Comparison of ENCODE assay signal across 19 mouse cellular contexts in the genomic region with DNA sequence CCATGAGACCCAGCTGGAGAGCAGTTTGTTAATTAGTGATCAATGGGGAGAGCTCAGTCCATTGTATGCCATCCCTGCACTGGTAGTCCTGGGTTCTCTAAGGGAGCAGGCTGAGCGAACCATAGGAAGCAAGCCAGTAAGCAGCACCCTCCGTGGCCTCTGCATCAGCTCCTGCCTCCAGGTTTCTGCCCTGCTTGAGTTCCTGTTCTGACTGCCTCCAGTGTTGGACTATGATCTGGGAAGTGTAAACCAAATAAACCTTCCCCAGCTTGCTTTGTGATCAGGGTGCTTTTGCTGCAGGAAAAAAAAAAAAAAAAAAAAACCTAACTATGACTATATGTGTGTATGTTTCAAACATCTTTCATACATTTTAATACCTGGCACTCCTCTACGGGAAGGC. TPM values are rescaled to one million over a fixed set of nuclear protein-coding genes. Genes with fewer than 3 reads are reported as not detected.
DNase-seq lines count a peak whose midpoint lies in the region; ATAC-seq and TF ChIP-seq lines count a peak whose summit lies in the region.
"Had no signal": no experiment of that assay in that cellular context is flagged by ENCODE, and none has a peak within 500 bp of the region (broad histone marks: within the 10 kb centered on the region; RNA-seq: fewer than 3 reads in every experiment).

No protein-coding gene starts in this region.

- ATAC-seq in intestine, postnatal 0 days = peak; percentile 74
- ATAC-seq in stomach, postnatal 0 days (ENCODE audit: low FRiP score, low TSS enrichment) = peak; percentile 84
- ATAC-seq: forebrain, embryonic 16.5 days had no signal

- H3K27me3 ChIP-seq in heart, embryonic 10.5 days (ENCODE audit: insufficient read depth, poor library complexity, severe bottlenecking) = no peaks in the 10 kb centered on the region
- H3K27me3 ChIP-seq in intestine, postnatal 0 days (replicated peaks; ENCODE audit: control insufficient read depth, insufficient read depth, low read length) = no peaks in the 10 kb centered on the region
- H3K27me3 ChIP-seq in stomach, postnatal 0 days (ENCODE audit: control insufficient read depth, insufficient read depth, low read length) = no peaks in the 10 kb centered on the region
- no peaks in the 10 kb centered on the region for H3K27me3 ChIP-seq in hindbrain, embryonic 10.5 days (ENCODE audit: insufficient read depth, poor library complexity, severe bottlenecking)
- H3K27me3 ChIP-seq: embryonic facial prominence, embryonic 13.5 days; forebrain, embryonic 12.5 days; hindbrain, embryonic 13.5 days had no signal

- H3K4me2 ChIP-seq in intestine, postnatal 0 days (replicated peaks; ENCODE audit: low read depth) = no peak overlapping the region
- H3K4me2 ChIP-seq in stomach, postnatal 0 days (replicated peaks; ENCODE audit: low read depth) = no peak overlapping the region
- H3K4me2 ChIP-seq: embryonic facial prominence, embryonic 13.5 days; forebrain, embryonic 12.5 days; hindbrain, embryonic 13.5 days had no signal

- peak; percentile 36 for DNase-seq in heart, embryonic 10.5 days (ENCODE audit: low spot score)
- no peak for DNase-seq in heart, adult 9 months (ENCODE audit: low spot score in 2 of 2)
- peak; percentile 39 for DNase-seq in stomach, postnatal 0 days (ENCODE audit: low spot score)
- DNase-seq in hindbrain, embryonic 10.5 days (ENCODE audit: low spot score) = no peak
- no peak for DNase-seq in cerebellum, postnatal 36 days
- DNase-seq: adrenal gland, postnatal 10 days; cerebellum, adult 11-12 months; cerebellum, adult 9-10 months; cerebellum, postnatal 25 days; gastrocnemius, postnatal 10 days; heart, adult 2 months; heart, postnatal 10 days; heart, postnatal 4 days had no signal

- no peak overlapping the region for H3K27ac ChIP-seq in heart, embryonic 10.5 days
- peak overlapping the region; percentile 52; the same call in 1 of the 2 replicates for H3K27ac ChIP-seq in bone marrow macrophage, adult 2 months (ENCODE audit: insufficient read depth, low read depth, low read length)
- H3K27ac ChIP-seq in intestine, postnatal 0 days (ENCODE audit: low read depth, low read length) = no peak overlapping the region
- H3K27ac ChIP-seq in stomach, postnatal 0 days (replicated peaks) = no peak overlapping the region
- H3K27ac ChIP-seq in hindbrain, embryonic 10.5 days = no peak overlapping the region
- H3K27ac ChIP-seq: embryonic facial prominence, embryonic 13.5 days; forebrain, embryonic 12.5 days; heart, adult 2 months; hindbrain, embryonic 13.5 days had no signal

- no peak overlapping the region for H3K4me3 ChIP-seq in heart, embryonic 10.5 days
- no peak overlapping the region for H3K4me3 ChIP-seq in bone marrow macrophage, adult 2 months (ENCODE audit: insufficient read depth, low read length)
- no peak overlapping the region for H3K4me3 ChIP-seq in intestine, postnatal 0 days (ENCODE audit: low read depth, low read length)
- no peak overlapping the region for H3K4me3 ChIP-seq in stomach, postnatal 0 days (ENCODE audit: low read depth, low read length)
- H3K4me3 ChIP-seq in hindbrain, embryonic 10.5 days = no peak overlapping the region
- H3K4me3 ChIP-seq: embryonic facial prominence, embryonic 13.5 days; forebrain, embryonic 12.5 days; heart, adult 2 months; hindbrain, embryonic 13.5 days had no signal

- TF ChIP-seq EP300 in stomach, postnatal 0 days (optimal IDR thresholded peaks at IDR 0.05) = no peak

- WGBS in heart, embryonic 10.5 days = 77% methylated on average over 3 of the region's 3 CpGs
- 52% methylated on average over 3 of the region's 3 CpGs for WGBS in intestine, postnatal 0 days
- 68% methylated on average over 3 of the region's 3 CpGs for WGBS in stomach, postnatal 0 days
- WGBS in hindbrain, embryonic 10.5 days = 61% methylated on average over 3 of the region's 3 CpGs

- H3K4me1 ChIP-seq in heart, embryonic 10.5 days = no peaks in the 10 kb centered on the region
- peaks cover 27% of the 10 kb centered on the region for H3K4me1 ChIP-seq in bone marrow macrophage, adult 2 months (ENCODE audit: control insufficient read depth, insufficient read depth, low read length)
- H3K4me1 ChIP-seq in intestine, postnatal 0 days (replicated peaks; ENCODE audit: control insufficient read depth, insufficient read depth, low read length) = no peaks in the 10 kb centered on the region
- H3K4me1 ChIP-seq in stomach, postnatal 0 days (replicated peaks; ENCODE audit: control insufficient read depth, insufficient read depth) = no peaks in the 10 kb centered on the region
- H3K4me1 ChIP-seq in hindbrain, embryonic 10.5 days (replicated peaks) = no peaks in the 10 kb centered on the region
- H3K4me1 ChIP-seq: forebrain, embryonic 12.5 days; hindbrain, embryonic 13.5 days had no signal

- H3K36me3 ChIP-seq in heart, embryonic 10.5 days = no peaks in the 10 kb centered on the region
- no peaks in the 10 kb centered on the region for H3K36me3 ChIP-seq in intestine, postnatal 0 days (ENCODE audit: control insufficient read depth, insufficient read depth)
- no peaks in the 10 kb centered on the region for H3K36me3 ChIP-seq in stomach, postnatal 0 days (ENCODE audit: control insufficient read depth, insufficient read depth, low read length)
- no peaks in the 10 kb centered on the region for H3K36me3 ChIP-seq in hindbrain, embryonic 10.5 days
- H3K36me3 ChIP-seq: embryonic facial prominence, embryonic 13.5 days; forebrain, embryonic 12.5 days; hindbrain, embryonic 13.5 days had no signal

- H3K9ac ChIP-seq in intestine, postnatal 0 days (ENCODE audit: low read depth, low read length) = no peak overlapping the region
- H3K9ac ChIP-seq in stomach, postnatal 0 days (ENCODE audit: low read length) = no peak overlapping the region
- H3K9ac ChIP-seq: embryonic facial prominence, embryonic 13.5 days; forebrain, embryonic 12.5 days; hindbrain, embryonic 13.5 days had no signal

- no peak for TF ChIP-seq POLR2A in bone marrow macrophage, adult 2 months (IDR thresholded peaks at IDR 0.05; ENCODE audit: borderline replicate concordance, low read depth, low read length)

- H3K9me3 ChIP-seq in heart, embryonic 10.5 days = no peaks in the 10 kb centered on the region
- H3K9me3 ChIP-seq in intestine, postnatal 0 days (ENCODE audit: control insufficient read depth) = no peaks in the 10 kb centered on the region
- no peaks in the 10 kb centered on the region for H3K9me3 ChIP-seq in stomach, postnatal 0 days (ENCODE audit: control insufficient read depth, low read length)
- H3K9me3 ChIP-seq in hindbrain, embryonic 10.5 days = no peaks in the 10 kb centered on the region
- H3K9me3 ChIP-seq: embryonic facial prominence, embryonic 13.5 days; forebrain, embryonic 12.5 days; hindbrain, embryonic 13.5 days had no signal

- no peak for TF ChIP-seq CTCF in bone marrow macrophage, adult 2 months (IDR thresholded peaks at IDR 0.05; ENCODE audit: low read depth, low read length)
- TF ChIP-seq CTCF in intestine, postnatal 0 days (IDR thresholded peaks at IDR 0.05; ENCODE audit: low read depth) = no peak
- TF ChIP-seq CTCF in stomach, postnatal 0 days (IDR thresholded peaks at IDR 0.05; ENCODE audit: low read depth) = no peak

RNA-seq across cellular contexts. Expression of a gene that starts 10.4 kb away (rescaled TPM):
- polyA plus RNA-seq in heart, embryonic 10.5 days (2016; fragmentation: Nextera tagmentation; extraction: Ambion mirVana) = 21.1 and 22.7 TPM in 2 replicates
- polyA plus RNA-seq in bone marrow macrophage, adult 2 months (2012; ENCODE audit: insufficient read depth, insufficient read length, missing spikeins) = 29.3 and 31.6 TPM in 2 replicates
- 16.6 and 17.8 TPM in 2 replicates for polyA plus RNA-seq in intestine, postnatal 0 days (2015; fragmentation: Nextera tagmentation; extraction: Ambion mirVana)
- 13.7 and 13.9 TPM in 2 replicates for polyA plus RNA-seq in stomach, postnatal 0 days (2015; fragmentation: Nextera tagmentation; extraction: Ambion mirVana)
- 14.2 and 15.2 TPM in 2 replicates for polyA plus RNA-seq in hindbrain, embryonic 10.5 days (2016; fragmentation: Nextera tagmentation; extraction: Ambion mirVana)

RNA-seq across cellular contexts. Expression of a gene that starts 16.9 kb away (rescaled TPM):
- 366 and 403 TPM in 2 replicates for polyA plus RNA-seq in heart, embryonic 10.5 days (2016; fragmentation: Nextera tagmentation; extraction: Ambion mirVana)
- polyA plus RNA-seq in bone marrow macrophage, adult 2 months (2012; ENCODE audit: insufficient read depth, insufficient read length, missing spikeins) = 766 and 857 TPM in 2 replicates
- 520 and 549 TPM in 2 replicates for polyA plus RNA-seq in intestine, postnatal 0 days (2015; fragmentation: Nextera tagmentation; extraction: Ambion mirVana)
- 661 and 725 TPM in 2 replicates for polyA plus RNA-seq in stomach, postnatal 0 days (2015; fragmentation: Nextera tagmentation; extraction: Ambion mirVana)
- 417 and 434 TPM in 2 replicates for polyA plus RNA-seq in hindbrain, embryonic 10.5 days (2016; fragmentation: Nextera tagmentation; extraction: Ambion mirVana)

RNA-seq across cellular contexts. Expression of a gene that starts 25.0 kb away (rescaled TPM):
- 1.5 and 2.3 TPM in 2 replicates for polyA plus RNA-seq in heart, embryonic 10.5 days (2016; fragmentation: Nextera tagmentation; extraction: Ambion mirVana)
- 6.9 and 8.0 TPM in 2 replicates for polyA plus RNA-seq in bone marrow macrophage, adult 2 months (2012; ENCODE audit: insufficient read depth, insufficient read length, missing spikeins)
- 1.5 and 2.1 TPM in 2 replicates for polyA plus RNA-seq in intestine, postnatal 0 days (2015; fragmentation: Nextera tagmentation; extraction: Ambion mirVana)
- 1.4 and 1.8 TPM in 2 replicates for polyA plus RNA-seq in stomach, postnatal 0 days (2015; fragmentation: Nextera tagmentation; extraction: Ambion mirVana)
- polyA plus RNA-seq in hindbrain, embryonic 10.5 days (2016; fragmentation: Nextera tagmentation; extraction: Ambion mirVana) = 0.63 and 0.89 TPM in 2 replicates

RNA-seq across cellular contexts. Expression of a gene that starts 52.0 kb away (rescaled TPM):
- 30.3 and 34.0 TPM in 2 replicates for polyA plus RNA-seq in heart, embryonic 10.5 days (2016; fragmentation: Nextera tagmentation; extraction: Ambion mirVana)
- 40.7 and 44.6 TPM in 2 replicates for polyA plus RNA-seq in bone marrow macrophage, adult 2 months (2012; ENCODE audit: insufficient read depth, insufficient read length, missing spikeins)
- 26.0 and 28.8 TPM in 2 replicates for polyA plus RNA-seq in intestine, postnatal 0 days (2015; fragmentation: Nextera tagmentation; extraction: Ambion mirVana)
- polyA plus RNA-seq in stomach, postnatal 0 days (2015; fragmentation: Nextera tagmentation; extraction: Ambion mirVana) = 26.7 and 27.3 TPM in 2 replicates
- polyA plus RNA-seq in hindbrain, embryonic 10.5 days (2016; fragmentation: Nextera tagmentation; extraction: Ambion mirVana) = 36.7 and 37.8 TPM in 2 replicates

Comparison
In these comparisons a context has a peak if more than half of its experiments do, and no peak if none do; other contexts are left out.
1. DNase-seq: peak in heart, embryonic 10.5 days (single experiment) and stomach, postnatal 0 days (single experiment); none in heart, adult 9 months (0 of 2), hindbrain, embryonic 10.5 days (single experiment) and cerebellum, postnatal 36 days (0 of 2).